Mouse (Mus musculus): ENCODE results near the gene Cask.
A peak's percentile ranks its signal among the peaks of the same experiment; 100 is the strongest.

Gene Cask

GRCm38 (mm10) chrX:13518019-13518418 is 333.1 kb downstream of the Cask start:
- DNase-seq (ENCODE audit: low spot score), result no peak

- DNase-seq (ENCODE audit: low spot score), result no peak
Observed at GRCm38 (mm10) chrX:13516451-13516850, 334.7 kb downstream of the Cask start.

GRCm38 (mm10) chrX:13513864-13514263 is 337.3 kb downstream of the Cask start:
- no peak for DNase-seq (ENCODE audit: low spot score)

GRCm38 (mm10) chrX:13513127-13513526 is 338.0 kb downstream of the Cask start:
- DNase-seq (ENCODE audit: low spot score), result no peak

- DNase-seq (ENCODE audit: low spot score), result no peak
Observed at GRCm38 (mm10) chrX:13506376-13506775, 344.8 kb downstream of the Cask start.

- DNase-seq (ENCODE audit: low spot score), result no peak
Observed at GRCm38 (mm10) chrX:13504389-13504788, 346.8 kb downstream of the Cask start.

GRCm38 (mm10) chrX:13502862-13503375 is 348.2 kb downstream of the Cask start:
- no peak for DNase-seq (ENCODE audit: low spot score)

GRCm38 (mm10) chrX:13500284-13500683 is 350.9 kb downstream of the Cask start:
- no peak for DNase-seq (ENCODE audit: low spot score)

GRCm38 (mm10) chrX:13494892-13495703 is 356.1 kb downstream of the Cask start:
- no peak for DNase-seq (ENCODE audit: low spot score)

GRCm38 (mm10) chrX:13492922-13493321 is 358.2 kb downstream of the Cask start:
- DNase-seq (ENCODE audit: low spot score), result no peak

GRCm38 (mm10) chrX:13490941-13491340 is 360.2 kb downstream of the Cask start:
- no peak for DNase-seq (ENCODE audit: low spot score)

GRCm38 (mm10) chrX:13489761-13490160 is 361.4 kb downstream of the Cask start:
- no peak for DNase-seq (ENCODE audit: low spot score)

- no peak for DNase-seq (ENCODE audit: low spot score)
Observed at GRCm38 (mm10) chrX:13489001-13489400, 362.2 kb downstream of the Cask start.

- DNase-seq (ENCODE audit: low spot score), result no peak
Observed at GRCm38 (mm10) chrX:13484447-13484846, 366.7 kb downstream of the Cask start.

GRCm38 (mm10) chrX:13482576-13482975 is 368.6 kb downstream of the Cask start:
- no peak for DNase-seq (ENCODE audit: low spot score)

- no peak for DNase-seq (ENCODE audit: low spot score)
Observed at GRCm38 (mm10) chrX:13479570-13479969, 371.6 kb downstream of the Cask start.

GRCm38 (mm10) chrX:13478298-13478697 is 372.9 kb downstream of the Cask start:
- DNase-seq (ENCODE audit: low spot score), result no peak

GRCm38 (mm10) chrX:13477596-13477995 is 373.6 kb downstream of the Cask start:
- DNase-seq (ENCODE audit: low spot score), result no peak

- DNase-seq (ENCODE audit: low spot score), result no peak
Observed at GRCm38 (mm10) chrX:13475382-13475781, 375.8 kb downstream of the Cask start.

GRCm38 (mm10) chrX:13472751-13473225 is 378.4 kb downstream of the Cask start:
- no peak for DNase-seq (ENCODE audit: low spot score)

- no peak for DNase-seq (ENCODE audit: low spot score)
Observed at GRCm38 (mm10) chrX:13471925-13472324, 379.2 kb downstream of the Cask start.

GRCm38 (mm10) chrX:13469160-13470116 is 381.7 kb downstream of the Cask start:
- DNase-seq (ENCODE audit: low spot score), result peak; percentile 38

Measured in left cerebral cortex, adult 11 months (tissue).